Mouse (Mus musculus): ENCODE data around the gene Ext2.
A peak's percentile ranks its signal among the peaks of the same experiment; 100 is the strongest.

The Ext2 gene

DNA sequence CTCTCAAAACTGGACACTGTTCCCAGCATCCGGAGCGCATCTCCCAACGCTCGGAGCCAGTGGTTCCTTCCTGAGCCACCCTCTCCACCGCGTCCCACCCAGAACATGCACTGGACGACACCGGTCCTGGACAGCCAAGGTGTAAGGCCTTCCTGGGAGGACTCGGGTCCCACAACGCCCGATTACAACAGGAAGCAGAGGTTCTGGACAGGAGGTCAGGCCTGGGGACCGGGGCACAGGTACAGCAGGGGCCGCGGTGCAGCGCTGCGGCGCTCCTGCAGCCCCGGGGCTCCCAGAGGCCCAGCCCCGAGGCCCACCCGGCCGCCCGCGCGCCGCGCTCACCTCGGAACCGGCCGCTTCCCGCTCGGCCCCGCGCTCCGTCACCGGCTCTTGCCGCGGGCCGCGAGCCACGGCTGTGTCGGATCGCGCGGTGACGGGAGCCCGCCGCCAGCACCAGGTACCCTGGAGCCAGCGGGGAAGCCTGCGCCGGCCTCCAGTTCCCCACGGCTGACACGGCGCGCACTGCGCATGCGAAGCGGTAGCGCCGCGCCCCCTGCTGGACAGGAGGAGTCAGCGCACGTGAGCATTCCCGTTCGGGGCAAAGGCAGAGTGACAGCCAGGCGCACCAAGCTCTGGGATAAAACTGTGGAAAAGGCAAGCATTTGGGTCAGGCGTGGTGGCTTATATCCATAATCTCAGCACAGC lies at the start of gene Ext2:
Gene Ext2, minus strand, starts transcription at position 524 of the 705 bp plus-strand sequence.
- peak; percentile 91 for DNase-seq (ENCODE audit: low spot score)

DNA sequence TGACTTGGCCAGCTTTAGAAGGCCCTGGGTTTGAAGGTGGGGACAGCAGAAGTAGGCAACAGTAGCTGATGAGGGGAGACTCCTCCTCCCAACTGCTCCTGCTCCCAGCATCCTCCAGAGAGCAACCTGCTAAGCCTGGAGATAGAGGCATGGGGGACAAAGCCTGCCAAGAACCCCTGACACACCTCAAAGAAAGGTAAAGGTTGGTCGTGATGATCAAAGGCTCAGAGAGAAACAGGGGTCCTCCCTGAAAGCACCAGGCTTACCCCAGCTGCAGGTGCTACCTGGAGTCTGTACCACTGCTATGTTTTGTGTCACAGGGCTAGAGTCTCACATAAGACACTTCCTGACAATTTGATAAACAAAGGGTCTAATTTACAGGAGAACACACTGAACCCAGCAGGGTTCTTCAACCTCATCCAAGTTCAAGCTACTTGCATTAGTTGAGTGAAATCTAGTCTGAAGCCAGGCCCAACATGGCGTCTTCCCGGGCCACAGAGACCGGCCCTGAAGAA lies 49.1 kb upstream of the Ext2 start:
- DNase-seq (ENCODE audit: low spot score) = no peak

DNA sequence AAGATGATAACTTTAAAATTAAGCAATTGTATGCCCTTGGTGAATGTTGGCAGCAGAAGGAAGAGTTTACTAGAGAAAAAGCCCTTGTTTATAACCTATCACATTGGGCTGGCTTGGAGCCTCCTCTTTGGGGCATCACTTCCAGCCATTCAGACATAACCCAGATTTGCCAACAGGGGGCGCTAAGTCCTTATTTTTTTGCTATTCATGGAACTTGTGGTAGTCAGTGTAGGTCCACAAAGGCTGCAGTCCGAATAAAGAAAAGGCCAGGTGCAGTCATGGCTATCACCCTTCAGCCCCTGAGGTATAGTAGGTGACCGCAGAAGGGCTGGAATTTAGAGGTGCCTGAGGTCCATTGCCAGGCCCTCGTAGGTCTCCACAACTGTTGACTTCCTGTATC lies 48.5 kb upstream of the Ext2 start:
- DNase-seq (ENCODE audit: low spot score) = peak; percentile 66

DNA sequence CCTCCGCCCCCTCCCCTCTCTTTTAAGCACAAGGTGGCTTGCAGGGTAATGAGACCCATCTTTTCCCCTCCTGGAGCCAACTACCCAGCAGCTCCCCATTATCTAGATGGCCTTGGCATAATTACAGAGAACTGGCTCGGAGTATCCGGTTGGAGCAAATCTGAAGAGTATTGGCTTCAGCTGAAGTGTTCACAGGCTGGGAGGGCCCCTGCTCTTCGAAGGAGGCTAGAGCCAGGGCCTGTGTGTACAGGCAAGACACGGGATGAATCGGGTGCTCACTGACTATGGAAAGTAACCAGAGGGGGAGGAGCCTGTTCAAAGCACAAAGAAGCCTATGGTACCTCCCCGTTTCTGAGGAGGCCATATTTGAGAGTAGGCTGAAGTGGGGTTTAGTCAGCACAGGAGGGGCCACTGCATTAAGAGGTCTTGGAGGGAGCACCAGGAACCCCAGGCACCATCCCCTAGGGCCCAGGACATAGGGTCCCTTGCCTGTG lies 46.8 kb upstream of the Ext2 start, which contains the start of gene Accsl:
Gene Accsl, minus strand, starts transcription at position 51 of the 494 bp plus-strand sequence.
- DNase-seq (ENCODE audit: low spot score) = no peak

DNA sequence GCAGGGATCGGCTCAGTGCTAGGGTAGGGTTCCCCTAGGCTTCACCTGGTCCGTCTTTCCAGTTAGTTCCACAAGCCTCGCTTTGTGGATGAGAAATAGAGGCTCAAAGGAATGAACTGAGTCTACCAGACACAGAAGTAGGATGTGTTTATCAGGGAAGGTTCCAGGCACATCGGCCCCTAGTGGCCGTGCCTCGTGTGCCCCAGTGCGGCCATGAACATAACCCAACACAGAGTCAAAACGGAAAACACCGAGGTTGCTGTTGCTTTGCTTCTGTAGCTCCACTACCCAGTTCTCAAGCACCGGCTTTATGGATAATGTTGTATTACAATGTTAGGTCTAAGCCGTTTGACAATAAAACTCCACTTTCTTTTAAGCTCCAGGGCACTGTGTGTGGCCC lies 46.2 kb upstream of the Ext2 start:
- no peak for DNase-seq (ENCODE audit: low spot score)

DNA sequence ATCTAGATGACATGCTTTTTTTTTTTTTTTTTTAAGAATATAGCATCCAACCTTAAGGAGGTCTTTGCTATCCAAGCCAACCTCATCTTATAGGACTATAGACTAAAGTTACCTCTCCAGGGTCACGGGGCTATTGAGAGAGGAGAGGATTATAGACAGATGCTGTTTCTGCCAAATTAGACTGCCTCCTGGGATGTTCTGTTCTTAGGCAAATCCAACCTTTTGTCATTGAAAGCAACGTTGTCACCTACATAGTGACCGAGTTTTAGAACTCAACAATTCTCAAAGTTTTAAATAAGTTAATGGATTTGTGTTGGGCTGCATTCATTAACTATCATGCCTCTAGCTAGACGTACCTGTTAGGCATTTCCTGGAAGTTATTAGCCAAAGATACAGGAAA lies 40.9 kb upstream of the Ext2 start:
- no peak for DNase-seq (ENCODE audit: low spot score)

DNA sequence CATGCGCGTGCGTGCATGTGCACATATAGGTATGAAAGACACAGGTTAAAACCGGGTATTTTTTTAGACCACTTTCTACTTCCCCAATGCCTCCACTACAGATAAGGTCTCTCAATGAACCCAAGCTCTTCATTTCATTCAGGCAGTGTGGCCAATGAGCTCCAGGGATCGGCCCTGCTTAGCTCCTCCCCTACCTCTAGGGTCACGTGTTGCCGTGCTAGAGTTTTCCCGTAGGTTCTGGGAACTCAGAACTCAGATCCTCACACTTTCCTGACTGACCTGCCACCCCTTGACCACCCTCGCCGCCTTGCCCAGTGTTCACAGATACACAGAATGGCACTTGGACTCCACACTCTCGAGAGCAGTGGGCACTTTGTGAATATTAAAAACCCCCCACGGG lies 36.5 kb upstream of the Ext2 start:
- no peak for DNase-seq (ENCODE audit: low spot score)

DNA sequence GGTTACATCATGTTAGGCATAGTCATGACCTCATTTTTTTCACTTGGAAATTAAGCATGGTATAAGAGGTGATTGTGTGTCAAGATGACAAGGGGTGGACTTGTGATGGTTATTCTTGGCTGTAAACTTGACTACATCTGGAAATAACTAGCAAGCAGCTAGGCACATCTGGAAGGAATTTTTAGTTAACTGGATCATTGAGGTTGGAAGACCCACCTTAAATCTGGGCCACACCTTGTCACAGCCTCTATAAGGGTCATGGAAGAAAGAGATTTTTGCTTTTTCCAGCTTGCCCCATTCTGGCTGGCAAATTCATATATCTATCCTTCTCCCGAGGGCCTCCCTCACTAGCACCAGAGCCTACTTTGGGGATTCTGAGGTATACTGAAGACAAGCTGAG lies 28.9 kb upstream of the Ext2 start:
- no peak for DNase-seq (ENCODE audit: low spot score)

DNA sequence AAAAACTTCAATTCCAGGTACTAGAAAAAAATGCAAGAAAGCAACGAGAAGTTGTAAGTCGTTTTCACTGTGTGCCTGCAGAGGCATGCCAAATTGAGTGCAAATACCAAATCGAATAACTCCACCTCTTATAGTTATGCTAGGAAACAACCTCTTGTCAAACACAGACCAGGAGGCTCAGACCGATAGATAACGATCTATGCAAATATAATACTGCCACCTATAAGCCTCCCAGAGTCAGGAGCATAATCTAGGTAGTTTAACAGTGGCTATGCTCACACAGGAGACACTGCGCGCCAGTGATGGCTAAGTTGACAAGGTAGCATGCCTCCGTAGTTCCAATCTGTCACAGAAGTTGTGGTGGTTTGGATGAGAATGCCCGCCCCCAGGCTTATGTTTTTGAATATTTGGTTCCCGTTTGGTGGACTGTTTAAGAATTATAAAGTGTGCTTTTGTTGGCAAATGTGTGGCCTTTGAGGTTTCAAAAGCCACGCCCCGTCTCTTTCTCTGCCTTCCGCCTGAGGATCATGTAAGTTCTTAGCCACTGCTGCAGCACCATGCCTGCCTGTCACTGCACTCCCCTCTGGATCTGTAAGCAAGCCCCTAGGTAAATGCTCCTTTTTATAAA lies 28.1 kb upstream of the Ext2 start:
- DNase-seq (ENCODE audit: low spot score) = no peak

DNA sequence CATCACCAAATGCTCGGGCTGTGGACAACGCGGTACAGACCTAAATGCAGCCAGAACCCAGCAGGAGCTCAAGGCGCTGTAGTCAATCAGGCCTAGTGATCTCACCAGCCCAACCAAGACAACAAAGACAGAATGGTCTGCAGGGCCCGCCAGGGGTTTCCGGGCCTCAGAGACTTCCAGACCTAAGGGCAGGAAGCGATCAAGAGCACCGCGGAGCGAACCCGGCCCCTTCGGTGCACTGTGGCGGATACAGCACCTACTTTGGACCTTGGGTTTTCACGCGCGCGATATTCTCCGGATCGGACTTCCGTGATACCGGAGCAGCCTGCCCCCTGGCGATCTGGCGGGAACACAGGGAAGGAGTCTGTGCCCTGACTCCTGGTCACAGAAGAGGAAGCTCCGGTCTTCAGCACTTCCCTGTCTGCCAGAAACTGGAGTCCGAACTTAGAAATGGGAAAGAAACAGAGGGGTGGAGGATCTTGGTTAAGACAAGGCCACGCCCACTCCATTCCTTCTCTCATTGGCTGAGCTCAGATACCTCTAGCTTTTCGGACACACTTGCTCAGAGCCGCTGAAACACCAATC lies 27.2 kb upstream of the Ext2 start, which contains the start of gene Accs:
Gene Accs, minus strand, starts transcription at position 439 of the 585 bp plus-strand sequence.
- DNase-seq (ENCODE audit: low spot score) = peak; percentile 82

DNA sequence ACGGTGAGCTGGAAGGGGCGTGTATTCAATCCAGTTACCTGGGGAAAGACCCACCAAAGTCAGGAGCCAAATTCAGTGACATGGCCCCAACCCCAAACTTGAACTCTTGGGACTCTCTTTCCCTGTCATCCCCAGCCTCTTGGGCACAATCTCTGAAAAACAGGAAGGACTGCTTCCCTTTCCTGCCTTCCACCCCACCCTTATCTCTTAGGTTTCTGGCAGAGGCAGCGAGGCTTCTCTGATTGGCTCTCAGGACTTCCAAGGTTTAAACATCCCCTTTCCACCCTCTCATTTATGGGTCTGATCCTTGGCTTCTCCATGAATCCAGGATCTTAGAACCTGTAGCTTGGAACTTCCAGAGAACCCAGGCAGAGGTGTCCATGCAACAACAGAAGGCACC lies 19.0 kb upstream of the Ext2 start:
- DNase-seq (ENCODE audit: low spot score) = no peak

DNA sequence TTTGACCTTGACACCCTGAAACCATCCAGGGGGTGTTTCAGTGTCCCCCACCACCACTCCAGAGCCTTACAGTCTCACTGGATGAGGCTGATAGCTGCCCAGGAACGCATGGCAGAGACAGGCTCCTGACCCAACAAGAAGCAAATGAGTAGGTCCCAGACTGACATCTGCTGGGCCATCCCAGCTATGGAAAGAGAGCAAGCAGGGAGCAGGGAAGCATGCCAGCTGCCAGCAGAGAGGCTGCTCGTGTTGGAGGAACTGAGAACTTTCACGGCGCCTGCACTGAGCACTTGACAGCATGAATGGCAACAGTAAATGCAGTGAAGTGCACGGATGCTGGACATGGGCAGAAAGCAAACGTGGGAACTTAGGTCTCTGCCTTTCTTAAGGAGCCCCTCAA lies 17.7 kb upstream of the Ext2 start:
- DNase-seq (ENCODE audit: low spot score) = no peak

DNA sequence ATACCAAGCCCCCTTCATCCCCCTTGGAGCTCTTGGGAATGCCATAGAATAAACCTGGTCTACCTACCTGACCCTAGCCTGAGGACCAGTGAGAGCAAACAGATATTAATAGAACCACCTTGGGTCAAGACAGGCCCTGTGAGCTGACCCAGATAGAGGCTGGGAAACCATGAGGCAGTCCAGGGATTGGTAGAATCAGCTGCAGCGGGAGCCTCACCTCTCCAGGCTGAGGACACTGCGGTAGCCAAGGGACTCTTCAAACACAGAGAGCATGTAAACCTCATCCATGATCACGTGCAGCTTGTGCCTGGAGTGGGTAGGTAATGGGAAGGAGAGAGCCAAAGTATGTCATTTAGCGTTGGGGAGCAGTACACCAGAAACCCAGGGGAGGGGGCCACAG lies 16.6 kb upstream of the Ext2 start:
- DNase-seq (ENCODE audit: low spot score) = no peak

DNA sequence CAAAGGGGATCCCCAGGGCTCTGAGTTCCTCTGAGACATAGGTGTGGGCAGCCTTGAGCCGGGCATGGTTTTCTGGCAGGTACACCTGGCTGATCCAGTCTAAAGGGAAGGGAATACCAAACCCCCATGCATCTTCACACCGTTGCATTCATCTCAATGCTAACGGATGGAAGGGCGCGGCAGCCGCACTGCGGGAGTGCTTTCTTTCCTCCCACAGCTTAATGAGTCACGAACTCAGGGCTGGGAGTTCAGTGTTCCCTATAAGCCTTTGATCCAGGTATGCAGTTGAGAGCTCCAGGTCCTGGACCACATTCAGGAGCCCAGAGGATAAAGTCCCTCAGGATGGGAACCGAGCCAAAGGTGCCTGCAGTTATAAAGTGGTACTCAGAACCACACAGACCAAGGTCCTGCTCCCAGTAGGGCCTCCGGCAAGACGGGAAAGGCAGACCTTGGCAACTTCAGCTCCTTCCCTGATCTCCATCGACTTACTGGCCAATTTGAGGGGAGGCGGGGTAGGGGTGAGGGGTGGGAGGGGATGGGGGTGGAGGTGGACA lies 13.9 kb upstream of the Ext2 start:
- DNase-seq (ENCODE audit: low spot score) = no peak

DNA sequence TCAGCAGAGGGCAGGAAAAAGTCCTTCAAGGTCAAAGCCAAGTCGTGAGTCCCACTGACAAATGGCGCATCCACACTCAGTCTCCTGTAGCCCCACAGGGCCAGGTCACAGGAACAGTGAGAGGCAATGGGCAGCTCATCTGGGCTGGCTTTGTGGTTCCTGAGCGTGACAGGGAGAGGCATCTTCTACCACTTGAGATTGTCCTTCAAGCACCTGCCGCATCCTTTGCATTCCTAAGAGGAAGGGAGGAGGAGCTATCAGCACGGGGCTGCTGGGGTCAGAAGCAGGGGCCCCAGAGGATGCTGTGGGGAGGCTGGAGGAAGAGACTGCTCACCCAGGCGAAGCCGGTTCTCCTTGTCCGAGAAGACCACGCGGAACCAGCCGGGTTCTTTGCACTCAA lies 13.2 kb upstream of the Ext2 start:
- DNase-seq (ENCODE audit: low spot score) = no peak

DNA sequence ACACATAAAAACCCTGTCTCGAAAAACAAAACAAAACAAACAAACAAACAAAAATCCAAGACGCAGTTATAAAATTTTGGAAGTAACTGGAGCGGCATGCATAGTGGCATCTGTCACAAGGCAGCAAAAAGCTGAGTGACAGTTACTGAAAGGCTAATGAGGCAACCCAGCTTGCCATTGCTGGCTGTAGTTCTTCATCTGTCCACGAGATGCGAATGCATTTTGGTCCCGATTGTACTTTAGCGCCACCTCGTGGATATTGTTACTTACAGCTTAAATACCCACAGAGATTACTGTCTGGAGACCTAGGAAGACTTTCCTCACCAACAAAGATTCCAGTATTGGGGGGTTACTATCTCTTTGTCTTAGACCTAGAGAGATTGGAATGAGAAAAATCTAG lies 1.2 kb upstream of the Ext2 start:
- peak; percentile 75 for DNase-seq (ENCODE audit: low spot score)

DNA sequence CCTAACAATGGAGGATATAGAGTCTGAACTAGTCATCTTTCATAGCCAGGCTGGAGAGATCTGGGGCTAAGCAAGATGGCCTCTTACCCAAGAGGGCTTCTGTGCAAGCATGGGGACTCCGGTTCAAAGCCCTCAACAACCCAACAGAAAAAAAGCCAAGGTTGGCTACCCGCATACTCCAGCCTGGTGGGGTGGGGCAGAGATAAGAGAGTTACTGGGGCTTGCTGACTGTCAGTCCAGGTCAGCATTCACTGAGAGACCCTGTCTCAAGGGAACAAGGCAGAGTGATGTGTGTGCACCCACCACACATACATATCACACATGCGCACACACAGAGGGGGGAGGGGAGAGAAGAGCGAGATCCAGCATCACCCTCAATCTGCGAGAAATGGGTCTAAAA lies 4.6 kb downstream of the Ext2 start:
- DNase-seq (ENCODE audit: low spot score) = no peak

DNA sequence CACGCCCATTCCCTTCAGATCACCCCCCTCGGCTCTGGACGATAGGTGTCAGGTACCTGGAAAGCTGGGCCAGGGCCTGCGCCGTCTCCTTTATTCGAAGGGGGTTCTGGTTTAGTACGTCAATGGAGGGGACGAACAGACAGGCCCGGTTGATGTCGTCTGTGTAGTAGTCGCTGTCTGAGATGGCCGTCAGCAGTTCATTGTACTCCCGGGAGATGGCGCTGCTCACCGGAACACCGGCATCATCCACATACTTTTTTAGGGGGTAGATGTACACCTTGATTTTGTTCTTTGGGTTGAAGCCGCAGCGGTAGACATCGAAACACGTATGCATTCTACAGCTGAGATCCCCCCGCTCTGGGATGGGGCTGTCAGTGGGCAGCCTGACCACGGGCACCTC lies 9.0 kb downstream of the Ext2 start:
- no peak for DNase-seq (ENCODE audit: low spot score)

DNA sequence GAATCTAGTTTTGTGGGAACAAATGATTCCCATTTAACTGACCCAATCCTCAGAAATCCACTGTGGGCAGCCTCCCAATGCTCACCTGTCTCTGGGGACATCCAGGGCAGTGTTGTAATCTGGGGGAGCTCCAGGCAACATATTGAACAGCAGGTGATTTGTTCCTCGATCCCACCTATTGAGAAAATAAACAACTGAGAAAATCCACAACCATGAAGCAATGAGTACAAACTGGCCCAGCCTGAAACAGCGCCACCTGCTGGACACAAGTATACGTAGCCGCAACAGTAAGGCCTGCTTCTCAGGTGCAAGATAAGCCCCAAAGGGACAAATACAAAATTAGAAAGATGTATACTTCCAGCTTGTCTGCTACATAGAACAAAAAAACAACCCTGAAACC lies 10.6 kb downstream of the Ext2 start:
- DNase-seq (ENCODE audit: low spot score) = peak; percentile 61

DNA sequence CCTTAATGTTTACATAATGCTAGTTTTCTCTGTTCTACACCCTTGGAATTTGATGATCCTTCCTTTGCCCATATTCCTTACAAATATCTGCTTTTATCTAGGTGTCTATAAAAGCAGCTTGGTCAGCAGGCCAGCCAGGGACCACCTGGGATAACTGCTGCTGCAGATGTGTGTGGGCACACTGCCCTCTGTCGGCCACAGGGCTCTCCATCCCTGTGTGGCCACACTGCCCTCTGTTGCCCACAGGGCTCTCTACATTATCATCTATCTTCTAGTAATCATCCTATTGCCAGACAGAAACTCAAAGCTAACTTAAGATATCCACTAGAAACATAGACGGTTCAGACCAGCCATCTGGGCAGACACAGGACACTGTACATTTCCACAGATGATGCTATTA lies 12.4 kb downstream of the Ext2 start:
- DNase-seq (ENCODE audit: low spot score) = peak; percentile 28

DNA sequence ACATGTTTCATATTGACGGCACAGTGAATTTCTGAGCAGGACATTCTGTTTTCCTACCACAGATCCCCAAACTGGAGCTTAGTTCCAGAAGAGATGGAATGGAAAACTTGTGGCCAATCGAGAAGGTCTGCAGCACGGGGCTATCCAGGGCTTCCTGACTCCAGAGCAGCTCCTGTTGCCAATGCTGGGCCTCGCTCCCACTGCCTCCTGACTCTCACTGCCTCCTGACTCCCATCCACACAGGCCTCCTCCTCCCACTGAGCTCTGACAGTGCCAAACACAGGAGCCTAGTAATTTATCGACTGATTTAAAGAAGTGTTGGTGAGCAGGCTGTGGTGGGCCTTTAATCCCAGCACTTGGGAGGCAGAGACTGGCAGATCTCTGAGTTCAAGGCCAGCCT lies 14.3 kb downstream of the Ext2 start:
- DNase-seq (ENCODE audit: low spot score) = no peak

DNA sequence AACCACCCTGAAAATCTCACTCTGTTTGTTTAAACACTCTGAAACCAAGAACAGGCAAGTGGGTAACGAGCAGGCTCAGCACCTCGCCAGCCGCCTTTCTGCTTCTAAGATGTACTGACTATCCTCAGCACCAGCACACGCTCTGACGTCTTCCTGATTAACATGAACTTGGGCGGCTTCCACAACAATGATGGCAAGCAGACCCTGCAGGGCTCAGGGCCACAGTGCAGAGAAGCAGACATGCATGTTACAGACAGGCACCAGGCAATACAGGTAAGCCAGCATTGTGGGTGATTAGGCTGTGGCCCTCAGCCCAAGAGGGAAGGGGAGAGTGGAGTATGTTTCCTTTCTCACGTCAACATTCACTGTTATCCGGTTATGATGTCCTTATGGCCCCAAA lies 14.9 kb downstream of the Ext2 start:
- no peak for DNase-seq (ENCODE audit: low spot score)

Data from urinary bladder, postnatal 14 days (tissue).